Mouse (Mus musculus) megakaryocyte, embryonic 14.5 days (primary cell): Measurements from ENCODE around the gene Actr3b.

Experiments used
- FLI1 ChIP-seq: IDR thresholded peaks from 2 replicates; pipeline ENCODE4 v1.6.1; 2012; ENCODE audit warnings: low read length, inconsistent platforms, mixed read lengths
- GATA1 ChIP-seq: IDR thresholded peaks from 3 replicates; pipeline ENCODE4 v1.6.1; 2012; ENCODE audit warnings: mixed read lengths, low read length, inconsistent platforms, borderline replicate concordance

- TF ChIP-seq GATA1 (no peak), FLI1 (no peak)
Observed at GRCm38 (mm10) chr5:25873046-25873445, 113.2 kb downstream of the Actr3b start.
